Mouse (Mus musculus) cerebellum, postnatal 14 days (tissue): Measurements from ENCODE around the gene Gm43518.

Experiments
- DNase-seq, 2 experiments: peaks; one replicate each; pipeline ENCODE4 v3.0.0; 2021; ENCODE audit warnings: mixed read lengths in 2 of 2

Gm43518 gene

GRCm38 (mm10) chr5:123927118-123927517 is at the start of gene Gm43518:
Gm43518 (plus strand) TSS chr5:123927418.
- no peak for DNase-seq

- no peak for DNase-seq
Observed at GRCm38 (mm10) chr5:123878056-123878455, 49.2 kb upstream of the Gm43518 start.

GRCm38 (mm10) chr5:123879928-123880327 is 47.3 kb upstream of the Gm43518 start, which contains the start of gene Hcar1:
Hcar1 (minus strand) TSS chr5:123880020.
- DNase-seq, result no peak

- DNase-seq, result peak in 1 of 2 experiments; percentile 14
Observed at GRCm38 (mm10) chr5:123880778-123881177, 46.4 kb upstream of the Gm43518 start.

- DNase-seq, result no peak
Observed at GRCm38 (mm10) chr5:123883891-123884290, 43.3 kb upstream of the Gm43518 start.

GRCm38 (mm10) chr5:123884332-123884731 is 42.9 kb upstream of the Gm43518 start:
- DNase-seq, result no peak

GRCm38 (mm10) chr5:123886365-123886764 is 40.9 kb upstream of the Gm43518 start:
- no peak for DNase-seq

GRCm38 (mm10) chr5:123890312-123890711 is 36.9 kb upstream of the Gm43518 start:
- DNase-seq, result no peak

GRCm38 (mm10) chr5:123890987-123891386 is 36.2 kb upstream of the Gm43518 start:
- DNase-seq, result no peak

GRCm38 (mm10) chr5:123891669-123892068 is 35.5 kb upstream of the Gm43518 start:
- peak; percentile 63 to 71 for DNase-seq

- DNase-seq, result no peak
Observed at GRCm38 (mm10) chr5:123893520-123893919, 33.7 kb upstream of the Gm43518 start.

- DNase-seq, result no peak
Observed at GRCm38 (mm10) chr5:123896395-123896794, 30.8 kb upstream of the Gm43518 start.

- no peak for DNase-seq
Observed at GRCm38 (mm10) chr5:123897352-123897751, 29.9 kb upstream of the Gm43518 start.

GRCm38 (mm10) chr5:123904059-123904672 is 23.1 kb upstream of the Gm43518 start:
- DNase-seq, result no peak

GRCm38 (mm10) chr5:123906146-123906975 is 20.9 kb upstream of the Gm43518 start:
- no peak for DNase-seq

GRCm38 (mm10) chr5:123906976-123907630 is 20.1 kb upstream of the Gm43518 start, which contains the start of gene Denr:
Denr (plus strand) TSS chr5:123907175.
- DNase-seq, result peak; percentile 100

GRCm38 (mm10) chr5:123907631-123907977 is 19.6 kb upstream of the Gm43518 start:
- DNase-seq, result no peak

- DNase-seq, result no peak
Observed at GRCm38 (mm10) chr5:123914852-123915251, 12.4 kb upstream of the Gm43518 start.

GRCm38 (mm10) chr5:123922112-123922511 is 5.1 kb upstream of the Gm43518 start:
- no peak for DNase-seq

- DNase-seq, result peak; percentile 95 to 96
Observed at GRCm38 (mm10) chr5:123930508-123930989, 3.3 kb downstream of the Gm43518 start, which contains the start of gene Ccdc62. Ccdc62 (plus strand) TSS chr5:123930679.

GRCm38 (mm10) chr5:123931131-123931530 is 3.9 kb downstream of the Gm43518 start:
- DNase-seq, result no peak

- no peak for DNase-seq
Observed at GRCm38 (mm10) chr5:123932927-123933326, 5.7 kb downstream of the Gm43518 start.

GRCm38 (mm10) chr5:123933556-123933955 is 6.3 kb downstream of the Gm43518 start:
- DNase-seq, result no peak
